Mouse (Mus musculus): ENCODE measurements at regions not wholly inside any gene's neighbourhood (a gene's known extent, or its start where the extent isn't known, plus 50 kb on each side); places are given as distances from the start of the nearest gene placed in this dataset.

- DNase-seq, result no peak
Measured at GRCm38 (mm10) chr5:53381492-53382199, 84.3 kb upstream of the Rbpj start.

GRCm38 (mm10) chr5:53384026-53384425 is 81.9 kb upstream of the Rbpj start:
- DNase-seq, result no peak

- no peak for DNase-seq
Measured at GRCm38 (mm10) chr5:53385513-53386148, 80.3 kb upstream of the Rbpj start.

DNA sequence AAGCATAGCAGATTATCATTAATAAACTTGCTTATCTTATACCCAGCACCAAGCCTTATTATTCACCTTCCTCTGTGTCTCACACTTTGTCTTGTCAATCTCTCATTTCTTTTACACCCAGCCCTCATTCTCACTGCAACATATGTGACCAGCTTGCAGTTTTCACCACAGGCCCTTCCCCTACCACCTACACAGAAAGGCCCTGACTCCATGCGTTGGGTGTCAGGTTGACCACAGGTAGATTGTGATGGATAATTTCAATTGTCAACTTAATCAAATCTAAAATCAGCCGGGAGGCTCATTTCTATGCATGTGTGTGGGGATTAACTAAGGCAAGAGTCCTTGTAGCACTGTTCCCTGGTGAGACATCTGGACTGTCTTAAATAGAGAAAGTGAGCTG is 72.4 kb upstream of the Rbpj start:
- no peak for DNase-seq

- DNase-seq, result no peak
Measured at GRCm38 (mm10) chr5:53394560-53394959, 71.4 kb upstream of the Rbpj start.

- DNase-seq, result no peak
Measured at GRCm38 (mm10) chr5:53398428-53399058, 67.4 kb upstream of the Rbpj start.

DNA sequence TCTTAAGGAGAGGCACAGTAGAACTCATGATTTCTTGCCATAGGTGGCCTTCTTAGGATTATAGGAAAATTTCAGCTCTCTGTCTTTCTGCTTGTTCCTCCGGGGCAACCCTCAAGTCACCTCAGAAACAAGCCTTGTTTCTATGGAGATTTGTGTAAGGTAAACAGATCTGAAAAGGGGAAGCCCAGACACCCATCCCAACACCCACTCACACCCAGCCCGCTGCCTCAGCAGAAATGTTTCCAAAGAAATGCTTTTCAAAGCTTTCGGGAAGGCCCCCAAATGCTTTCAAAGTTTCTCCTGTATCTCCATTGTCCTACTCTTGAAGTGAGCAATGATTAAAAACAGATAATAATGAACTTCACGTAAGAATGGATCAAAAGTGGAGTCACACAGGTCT is 64.9 kb upstream of the Rbpj start:
- DNase-seq, result peak in 1 of 2 experiments; percentile 7

GRCm38 (mm10) chr5:53402022-53402421 is 63.9 kb upstream of the Rbpj start:
- DNase-seq, result no peak

DNA sequence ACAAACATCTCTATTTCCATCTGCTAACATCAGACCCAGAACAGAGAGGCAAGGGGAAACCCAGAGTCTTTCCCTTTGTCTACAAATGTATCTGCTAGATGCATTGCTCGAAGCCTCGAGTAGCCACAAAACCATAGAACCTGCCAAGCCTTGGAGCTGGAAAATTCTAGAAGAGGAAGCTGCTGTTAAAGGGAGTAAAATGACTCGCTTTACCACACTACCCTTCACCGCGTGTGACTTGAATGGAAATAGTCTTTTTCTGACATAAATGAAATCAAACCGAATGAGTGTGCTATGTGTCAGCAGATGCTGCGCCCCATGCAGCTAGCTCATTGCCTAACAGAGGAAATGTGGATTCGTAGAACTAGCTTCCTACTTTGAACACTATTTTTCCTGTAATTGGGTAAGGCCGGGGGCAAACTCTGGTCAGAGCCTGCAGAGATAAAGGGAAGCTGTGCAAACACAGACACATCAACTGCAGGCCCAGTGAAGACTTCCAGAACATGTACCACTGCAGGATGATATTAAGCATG is 63.3 kb upstream of the Rbpj start:
- no peak for DNase-seq

- no peak for DNase-seq
Measured at GRCm38 (mm10) chr5:53405929-53406328, 60.0 kb upstream of the Rbpj start.

- no peak for DNase-seq
Measured at GRCm38 (mm10) chr5:53407646-53408045, 58.3 kb upstream of the Rbpj start.

DNA sequence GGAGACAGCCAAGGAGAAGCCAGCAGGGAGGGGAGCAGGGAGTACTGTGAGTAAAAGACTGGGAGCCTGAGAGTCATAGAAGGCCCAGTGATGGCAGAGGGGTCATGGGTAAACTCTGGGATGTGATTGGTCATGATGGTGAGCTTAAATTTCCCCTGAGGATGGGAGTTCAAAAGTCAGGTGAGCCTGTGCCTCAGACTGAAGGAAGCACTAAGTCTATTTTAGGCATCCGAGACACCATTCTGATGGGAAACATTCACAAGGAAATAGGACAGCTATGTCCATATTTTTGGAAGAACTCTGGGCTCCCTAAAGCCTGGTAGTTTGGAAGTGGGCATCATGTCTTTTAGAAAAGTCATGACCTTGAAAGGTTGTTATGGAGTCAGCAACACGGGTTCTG is 57.7 kb upstream of the Rbpj start:
- no peak for DNase-seq

- DNase-seq, result no peak
Measured at GRCm38 (mm10) chr5:53409740-53410139, 56.2 kb upstream of the Rbpj start.

DNA sequence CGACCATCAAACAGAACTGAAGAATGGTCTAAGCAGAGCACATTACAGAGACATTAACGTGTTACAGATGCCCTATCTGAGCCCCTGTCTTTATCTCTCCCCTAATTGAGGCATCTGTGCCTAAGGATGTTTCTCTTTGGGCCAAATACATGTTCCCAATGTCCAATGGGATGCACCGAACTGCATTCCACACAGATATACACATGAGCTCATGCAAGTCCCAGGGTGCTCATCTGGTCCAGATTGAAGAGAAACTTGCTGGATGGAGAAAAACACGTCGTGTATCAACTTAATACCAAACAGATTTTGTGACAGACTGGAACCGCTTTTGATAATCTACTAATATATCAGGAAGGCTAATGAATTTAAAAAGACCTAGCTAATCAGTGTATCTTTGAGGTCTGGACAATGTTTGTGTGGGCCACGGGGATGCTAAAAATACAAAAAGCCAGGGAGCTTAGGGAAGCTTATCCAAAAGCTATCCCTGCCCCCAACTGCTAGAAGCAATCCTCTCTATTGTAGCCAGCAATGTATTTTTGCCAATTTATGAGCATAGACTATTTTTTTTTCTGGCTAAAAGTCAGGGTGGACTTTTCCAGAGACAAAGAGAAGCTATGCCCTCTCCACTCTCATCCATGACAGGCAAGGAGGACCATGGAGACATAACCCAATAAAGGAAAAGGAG is 53.4 kb upstream of the Rbpj start:
- no peak for DNase-seq

- DNase-seq, result no peak
Measured at GRCm38 (mm10) chr5:53413677-53414076, 52.3 kb upstream of the Rbpj start.

DNA sequence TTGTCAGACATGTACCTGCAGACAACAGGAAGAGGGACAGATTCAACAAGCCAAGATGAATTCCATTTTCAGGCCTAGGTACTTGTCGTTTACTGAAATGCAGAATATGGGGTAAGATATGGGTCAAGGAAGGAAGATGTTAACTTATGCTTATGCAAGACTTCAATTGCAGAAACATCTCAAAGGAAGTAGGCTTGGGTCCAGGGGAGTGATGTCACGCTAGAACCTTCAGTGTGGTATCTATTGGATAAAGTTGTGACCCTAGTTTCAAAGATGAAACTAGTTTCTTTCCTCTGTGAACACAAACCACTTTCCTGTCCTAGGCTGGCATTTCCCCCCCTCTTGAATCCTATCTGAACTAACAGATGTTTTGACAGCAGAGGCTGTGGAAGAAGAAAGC is 50.5 kb upstream of the Rbpj start:
- DNase-seq, result no peak
